Mouse (Mus musculus): ENCODE measurements around the gene Iqcf3. TPM values are rescaled to one million over a fixed set of nuclear protein-coding genes. Genes with fewer than 3 reads are reported as not detected.
"Not testable (repeated sequence)": the region's sequence is repeated elsewhere in the genome, so short reads cannot be mapped to it uniquely, and the experiment has no call there.

Iqcf3 gene
- polyA plus RNA-seq, 1 experiment from 2014 or later = not detected

GRCm38 (mm10) chr9:106501846-106502245 lies 59.6 kb downstream of the Iqcf3 start:
- no peaks in the 10 kb centered on the region for H3K9me3 ChIP-seq
- no peak overlapping the region for H3K9ac ChIP-seq
- no peaks in the 10 kb centered on the region for H3K27me3 ChIP-seq
- no peak for ATAC-seq (ENCODE audit: low read depth)
- no peak overlapping the region for H3K4me3 ChIP-seq
- no peaks in the 10 kb centered on the region for H3K4me1 ChIP-seq (replicated peaks)
- H3K36me3 ChIP-seq = no peaks in the 10 kb centered on the region
- no peak overlapping the region for H3K27ac ChIP-seq (replicated peaks)
- 87% methylated on average over 22 of the region's 22 CpGs for WGBS
- no peak overlapping the region for H3K4me2 ChIP-seq

GRCm38 (mm10) chr9:106499667-106500066 lies 61.8 kb downstream of the Iqcf3 start, which contains the start of gene Iqcf1:
Gene Iqcf1 (plus strand): TSS chr9:106499967.
- Histone ChIP-seq H3K36me3 (no peaks in the 10 kb centered on the region), H3K9me3 (no peaks in the 10 kb centered on the region), H3K27ac (replicated peaks) (no peak within 1 kb of the TSS), H3K9ac (no peak within 1 kb of the TSS), H3K4me1 (replicated peaks) (no peaks in the 10 kb centered on the region), H3K27me3 (no peaks in the 10 kb centered on the region), H3K4me3 (no peak within 1 kb of the TSS), H3K4me2 (no peak within 1 kb of the TSS)
- ATAC-seq (ENCODE audit: low read depth) = no peak
- WGBS = 94% methylated on average over 6 of the region's 6 CpGs

- not testable (repeated sequence) for H3K4me1 ChIP-seq (replicated peaks); H3K9me3 ChIP-seq; H3K4me3 ChIP-seq; H3K27ac ChIP-seq (replicated peaks); H3K9ac ChIP-seq; H3K27me3 ChIP-seq; H3K4me2 ChIP-seq; ATAC-seq (ENCODE audit: low read depth)
- peaks cover 40% of the 10 kb centered on the region for H3K36me3 ChIP-seq
- WGBS = 83% methylated on average over 6 of the region's 6 CpGs
Measured at GRCm38 (mm10) chr9:106487602-106488001, 73.8 kb downstream of the Iqcf3 start.

GRCm38 (mm10) chr9:106485076-106485475 lies 76.4 kb downstream of the Iqcf3 start:
- Histone ChIP-seq H3K27me3 (no peaks in the 10 kb centered on the region), H3K27ac (replicated peaks) (no peak overlapping the region), H3K36me3 (peaks cover 57% of the 10 kb centered on the region), H3K9me3 (no peaks in the 10 kb centered on the region), H3K9ac (no peak overlapping the region), H3K4me1 (replicated peaks) (no peaks in the 10 kb centered on the region), H3K4me2 (no peak overlapping the region), H3K4me3 (no peak overlapping the region)
- ATAC-seq (ENCODE audit: low read depth) = no peak
- WGBS = 84% methylated on average over 10 of the region's 10 CpGs

DNA sequence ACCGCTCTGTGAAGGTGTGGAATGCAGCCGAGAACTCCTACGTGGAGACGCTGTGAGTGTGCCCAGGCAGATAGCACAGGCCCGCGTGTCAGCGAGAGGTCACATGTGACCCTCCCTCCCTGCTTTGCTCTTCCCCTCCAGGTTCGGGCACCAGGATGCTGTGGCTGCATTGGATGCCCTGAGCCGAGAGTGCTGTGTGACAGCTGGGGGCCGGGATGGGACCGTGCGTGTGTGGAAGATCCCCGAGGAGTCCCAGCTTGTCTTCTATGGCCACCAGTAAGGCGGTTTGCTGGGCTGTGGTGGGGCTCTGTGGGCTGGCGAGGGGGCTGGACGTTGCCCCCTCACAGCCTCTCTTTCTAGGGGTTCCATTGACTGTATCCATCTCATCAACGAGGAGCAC lies 77.8 kb downstream of the Iqcf3 start:
- peaks cover 62% of the 10 kb centered on the region for H3K36me3 ChIP-seq
- no peak for ATAC-seq (ENCODE audit: low read depth)

GRCm38 (mm10) chr9:106483136-106483535 lies 78.3 kb downstream of the Iqcf3 start:
- 97% methylated on average over 10 of the region's 10 CpGs for WGBS
- Histone ChIP-seq H3K9ac (no peak overlapping the region), H3K4me2 (no peak overlapping the region), H3K27me3 (no peaks in the 10 kb centered on the region), H3K36me3 (peaks cover 62% of the 10 kb centered on the region), H3K27ac (replicated peaks) (no peak overlapping the region), H3K4me1 (replicated peaks) (peaks cover 10% of the 10 kb centered on the region), H3K9me3 (no peaks in the 10 kb centered on the region), H3K4me3 (no peak overlapping the region)
- ATAC-seq (ENCODE audit: low read depth) = no peak

More for the DNA sequence above, 77.8 kb downstream of the Iqcf3 start:
- WGBS = 95% methylated on average over 17 of the region's 17 CpGs
- Histone ChIP-seq H3K27ac (replicated peaks) (no peak overlapping the region), H3K4me1 (replicated peaks) (peaks cover 6% of the 10 kb centered on the region; the same call in 1 of the 2 replicates), H3K9ac (no peak overlapping the region), H3K9me3 (no peaks in the 10 kb centered on the region), H3K4me3 (no peak overlapping the region), H3K27me3 (no peaks in the 10 kb centered on the region), H3K4me2 (no peak overlapping the region)

- H3K36me3 ChIP-seq = peaks cover 62% of the 10 kb centered on the region
- H3K27me3 ChIP-seq = no peaks in the 10 kb centered on the region
- H3K9me3 ChIP-seq = no peaks in the 10 kb centered on the region
- no peak overlapping the region for H3K27ac ChIP-seq (replicated peaks)
- ATAC-seq (ENCODE audit: low read depth) = no peak
- no peak overlapping the region for H3K4me3 ChIP-seq
- no peak overlapping the region for H3K4me2 ChIP-seq
- peaks cover 15% of the 10 kb centered on the region for H3K4me1 ChIP-seq (replicated peaks)
- no peak overlapping the region for H3K9ac ChIP-seq
- 87% methylated on average over 17 of the region's 17 CpGs for WGBS
Measured at GRCm38 (mm10) chr9:106482578-106483115, 78.8 kb downstream of the Iqcf3 start.

DNA sequence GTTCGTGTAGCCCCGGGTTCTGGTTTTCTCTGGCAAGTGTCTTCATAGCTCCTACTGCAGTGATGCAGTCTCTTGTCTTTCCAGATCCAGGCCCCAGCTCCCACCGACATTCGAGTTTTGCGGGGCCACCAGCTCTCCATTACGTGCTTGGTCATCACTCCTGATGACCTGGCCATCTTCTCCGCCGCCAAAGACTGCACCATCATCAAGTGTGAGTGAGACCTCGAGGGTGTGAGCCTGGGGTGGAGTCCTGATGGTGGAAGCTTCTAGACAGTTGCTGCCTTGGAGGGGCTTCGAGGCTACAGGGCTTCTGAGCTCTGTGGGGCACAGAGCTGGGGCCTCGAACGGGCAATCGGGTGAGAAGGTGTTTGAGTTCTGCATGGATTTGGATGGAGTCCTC lies 79.8 kb downstream of the Iqcf3 start:
- 93% methylated on average over 13 of the region's 13 CpGs for WGBS
- no peak overlapping the region for H3K4me3 ChIP-seq
- no peak overlapping the region for H3K9ac ChIP-seq
- H3K27me3 ChIP-seq = no peaks in the 10 kb centered on the region
- no peak overlapping the region for H3K27ac ChIP-seq (replicated peaks)
- H3K4me2 ChIP-seq = no peak overlapping the region
- peaks cover 62% of the 10 kb centered on the region for H3K36me3 ChIP-seq
- no peak for ATAC-seq (ENCODE audit: low read depth)
- H3K4me1 ChIP-seq (replicated peaks) = peaks cover 19% of the 10 kb centered on the region
- H3K9me3 ChIP-seq = no peaks in the 10 kb centered on the region

GRCm38 (mm10) chr9:106481075-106481474 lies 80.4 kb downstream of the Iqcf3 start:
- H3K4me2 ChIP-seq = no peak overlapping the region
- H3K27ac ChIP-seq (replicated peaks) = no peak overlapping the region
- no peaks in the 10 kb centered on the region for H3K9me3 ChIP-seq
- H3K36me3 ChIP-seq = peaks cover 57% of the 10 kb centered on the region
- no peak overlapping the region for H3K9ac ChIP-seq
- 97% methylated on average over 15 of the region's 15 CpGs for WGBS
- no peak overlapping the region for H3K4me3 ChIP-seq
- no peak for ATAC-seq (ENCODE audit: low read depth)
- H3K4me1 ChIP-seq (replicated peaks) = peaks cover 25% of the 10 kb centered on the region
- H3K27me3 ChIP-seq = no peaks in the 10 kb centered on the region

DNA sequence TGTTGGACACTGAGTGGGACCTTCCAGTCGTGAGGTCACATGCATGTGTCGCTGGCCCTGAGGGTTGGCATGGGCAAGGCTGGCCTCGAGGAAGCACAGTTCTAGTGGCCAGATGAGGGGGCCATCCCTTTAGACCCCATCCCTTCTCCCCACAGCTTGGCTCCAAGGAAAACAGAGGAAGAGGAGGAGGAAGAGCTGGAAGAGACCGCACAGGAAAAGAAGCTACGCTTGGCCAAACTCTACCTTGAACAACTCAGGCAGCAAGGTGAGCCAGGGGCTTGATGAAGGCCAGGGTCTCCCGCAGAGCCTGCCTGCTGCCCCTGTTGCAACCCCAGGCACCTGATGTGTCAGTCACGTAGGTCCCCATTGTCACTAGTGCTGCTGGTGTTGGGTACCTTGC lies 80.9 kb downstream of the Iqcf3 start:
- Histone ChIP-seq H3K4me3 (no peak overlapping the region), H3K27ac (replicated peaks) (no peak overlapping the region), H3K27me3 (no peaks in the 10 kb centered on the region), H3K36me3 (peaks cover 52% of the 10 kb centered on the region), H3K9me3 (no peaks in the 10 kb centered on the region), H3K4me2 (no peak overlapping the region), H3K4me1 (replicated peaks) (peaks cover 28% of the 10 kb centered on the region), H3K9ac (no peak overlapping the region)
- WGBS = 95% methylated on average over 7 of the region's 7 CpGs
- ATAC-seq (ENCODE audit: low read depth) = no peak

DNA sequence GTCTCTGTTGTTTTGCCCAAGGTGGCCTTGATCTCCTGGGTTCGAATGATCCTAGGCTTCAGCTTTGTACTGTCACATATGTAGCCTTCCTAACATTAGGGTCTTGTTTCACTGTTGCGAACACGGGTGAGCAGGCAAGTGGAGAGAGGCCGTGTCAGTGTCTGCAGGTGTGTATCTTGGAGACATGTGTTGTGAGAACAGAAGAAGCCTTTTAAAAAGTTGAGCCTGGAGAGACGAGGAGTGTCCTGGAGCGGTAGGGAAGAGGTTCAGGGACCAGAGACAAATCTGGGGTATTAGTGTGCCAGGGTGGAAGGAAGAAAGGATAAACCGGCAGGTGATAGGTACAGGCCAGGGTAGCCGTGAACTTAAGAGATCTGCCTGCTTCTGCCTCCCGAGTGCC lies 83.3 kb downstream of the Iqcf3 start:
- Histone ChIP-seq H3K9me3 (no peaks in the 10 kb centered on the region), H3K36me3 (peaks cover 27% of the 10 kb centered on the region), H3K9ac (peak overlapping the region; percentile 79), H3K4me2 (peak overlapping the region; percentile 99), H3K4me1 (replicated peaks) (peaks cover 38% of the 10 kb centered on the region), H3K27me3 (no peaks in the 10 kb centered on the region), H3K27ac (replicated peaks) (no peak overlapping the region), H3K4me3 (peak overlapping the region; percentile 67)
- ATAC-seq (ENCODE audit: low read depth) = no peak
- 84% methylated on average over 9 of the region's 9 CpGs for WGBS

DNA sequence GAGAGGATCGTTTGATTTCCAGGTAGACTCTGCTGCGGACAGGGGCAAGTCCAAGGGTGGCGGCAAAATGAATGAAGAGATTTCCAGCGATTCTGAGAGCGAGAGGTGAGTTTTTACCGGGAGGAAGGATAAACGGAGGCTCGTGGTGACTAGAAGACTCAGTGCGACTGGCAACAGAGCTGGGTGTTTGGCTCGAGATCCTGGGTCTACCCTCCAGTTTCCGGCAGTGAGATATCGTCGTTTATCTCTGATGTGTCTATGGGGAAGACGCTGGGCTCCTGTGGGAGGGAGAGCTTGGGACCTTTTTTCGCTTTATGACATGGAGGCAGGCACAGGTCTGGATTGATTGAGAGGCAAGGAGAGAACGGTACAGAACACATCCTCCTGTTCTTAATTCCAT lies 83.8 kb downstream of the Iqcf3 start:
- ATAC-seq (ENCODE audit: low read depth) = no peak
- 5% methylated on average over 16 of the region's 16 CpGs for WGBS
- H3K4me3 ChIP-seq = peak overlapping the region; percentile 67
- peaks cover 38% of the 10 kb centered on the region for H3K4me1 ChIP-seq (replicated peaks)
- no peaks in the 10 kb centered on the region for H3K9me3 ChIP-seq
- H3K36me3 ChIP-seq = peaks cover 23% of the 10 kb centered on the region
- no peak overlapping the region for H3K27ac ChIP-seq (replicated peaks)
- peak overlapping the region; percentile 99 for H3K4me2 ChIP-seq
- H3K9ac ChIP-seq = peak overlapping the region; percentile 79
- H3K27me3 ChIP-seq = no peaks in the 10 kb centered on the region

DNA sequence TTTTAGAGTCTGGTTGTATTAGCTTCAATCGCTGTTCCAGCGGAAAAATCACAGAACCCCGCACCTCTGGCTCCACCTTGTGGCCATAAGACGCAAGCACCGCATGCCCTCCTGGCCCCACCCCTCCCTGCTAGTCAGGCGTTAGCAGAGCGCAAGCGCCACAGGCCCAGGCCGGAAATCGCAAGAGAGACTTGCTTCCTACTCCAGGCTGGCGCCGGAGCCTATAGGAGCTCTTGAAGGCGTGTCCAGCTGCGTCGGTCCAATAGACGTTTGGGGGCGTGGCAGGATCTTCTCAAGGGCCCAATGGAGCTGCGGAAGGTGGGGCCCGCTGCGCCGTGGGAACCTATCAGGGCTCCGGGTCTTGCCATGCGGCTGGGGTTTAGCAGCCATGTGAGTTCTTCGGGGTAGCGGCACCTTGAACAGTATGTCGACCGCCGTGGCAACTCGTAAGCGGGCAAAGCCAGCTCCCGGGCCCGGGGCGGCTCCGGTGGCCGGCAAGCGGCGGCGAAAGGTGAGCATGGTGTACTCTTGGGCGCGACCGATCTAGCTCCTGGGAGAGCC lies 84.4 kb downstream of the Iqcf3 start, which contains the start of gene Parp3:
TSS of gene Parp3 (minus strand) at position 26 of the 561 bp plus-strand sequence.
- WGBS = 0% methylated on average over 41 of the region's 41 CpGs
- Histone ChIP-seq H3K36me3 (peaks cover 20% of the 10 kb centered on the region), H3K9ac (peak within 1 kb of the TSS; percentile 79), H3K9me3 (no peaks in the 10 kb centered on the region), H3K4me3 (peak within 1 kb of the TSS; percentile 67), H3K27ac (replicated peaks) (peak within 1 kb of the TSS; percentile 18; the same call in 1 of the 2 replicates), H3K27me3 (no peaks in the 10 kb centered on the region), H3K4me1 (replicated peaks) (peaks cover 41% of the 10 kb centered on the region), H3K4me2 (peak within 1 kb of the TSS; percentile 99)
- ATAC-seq (ENCODE audit: low read depth) = peak; percentile 98

Data from neural tube, embryonic 13.5 days (tissue).